Mouse (Mus musculus): ENCODE measurements around the gene Klk8.

DNA sequence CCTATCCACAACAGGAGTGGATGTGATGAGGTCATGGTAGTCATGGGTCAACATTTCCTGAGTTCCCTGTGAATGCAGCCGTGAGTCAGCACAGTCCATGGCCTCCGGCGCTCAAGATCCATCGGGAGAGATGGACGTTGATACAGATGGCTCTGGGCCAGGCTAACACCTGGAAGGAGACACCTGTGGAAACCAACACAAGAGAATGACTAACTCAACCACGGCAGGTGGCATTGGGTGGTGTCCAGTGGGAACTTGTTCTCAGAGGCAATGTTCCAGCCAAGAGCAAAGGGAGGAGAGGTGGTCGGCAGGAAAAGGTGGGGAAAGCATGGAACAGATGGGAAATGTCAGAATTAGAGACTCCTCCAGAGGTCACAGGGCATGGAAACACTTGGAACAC is 24.2 kb downstream of the Klk8 start:
- TF ChIP-seq CTCF (IDR thresholded peaks at IDR 0.05; ENCODE audit: insufficient read depth, low read length) (no peak), POLR2A (IDR thresholded peaks at IDR 0.05; ENCODE audit: borderline replicate concordance, extremely low read depth, low read depth, low read length) (no peak)
